Mouse (Mus musculus): ENCODE results near the gene Zfp609.
"Not testable (repeated sequence)": the region's sequence is repeated elsewhere in the genome, so short reads cannot be mapped to it uniquely, and the experiment has no call there.

The Zfp609 gene

DNA sequence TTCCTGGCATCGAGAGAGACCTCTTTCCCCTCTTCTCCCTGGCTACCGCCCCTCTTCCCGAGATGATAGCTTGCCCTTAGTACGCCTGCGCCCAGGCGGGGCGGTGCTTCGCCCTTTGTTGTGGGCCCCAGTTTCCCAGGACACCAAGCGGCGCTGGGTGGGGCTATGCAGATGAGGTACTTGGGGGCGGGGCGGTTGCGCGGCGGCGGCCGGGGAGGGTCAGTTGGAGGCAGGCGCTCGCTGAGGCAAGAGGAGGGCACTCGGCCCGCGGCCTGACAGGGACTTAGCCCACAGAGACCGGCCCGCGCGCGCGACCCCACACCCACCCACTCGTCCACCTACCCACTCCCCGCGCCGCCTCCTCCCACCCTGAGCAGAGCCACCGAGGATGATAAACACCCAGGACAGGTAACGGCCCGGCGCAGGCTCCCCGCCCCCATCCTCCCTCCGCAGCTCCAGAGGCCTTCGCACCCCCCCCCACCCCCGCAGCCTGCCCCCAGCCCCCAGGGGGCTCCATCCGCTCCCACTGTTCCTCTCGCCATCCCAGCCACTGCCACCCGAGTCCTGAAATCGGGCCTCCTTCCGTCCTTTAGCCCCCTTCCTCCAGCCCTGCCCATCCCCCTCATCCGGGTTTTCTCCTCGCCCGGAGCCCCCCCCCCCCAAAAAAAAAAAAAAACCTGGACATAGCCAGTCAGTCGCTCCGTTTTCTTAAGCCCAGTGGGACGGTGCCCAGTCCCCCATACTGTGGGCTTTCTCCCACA is 150.8 kb downstream of the Zfp609 start:
- DNase-seq (ENCODE audit: low spot score in 2 of 2) = peak; percentile 96 to 97

DNA sequence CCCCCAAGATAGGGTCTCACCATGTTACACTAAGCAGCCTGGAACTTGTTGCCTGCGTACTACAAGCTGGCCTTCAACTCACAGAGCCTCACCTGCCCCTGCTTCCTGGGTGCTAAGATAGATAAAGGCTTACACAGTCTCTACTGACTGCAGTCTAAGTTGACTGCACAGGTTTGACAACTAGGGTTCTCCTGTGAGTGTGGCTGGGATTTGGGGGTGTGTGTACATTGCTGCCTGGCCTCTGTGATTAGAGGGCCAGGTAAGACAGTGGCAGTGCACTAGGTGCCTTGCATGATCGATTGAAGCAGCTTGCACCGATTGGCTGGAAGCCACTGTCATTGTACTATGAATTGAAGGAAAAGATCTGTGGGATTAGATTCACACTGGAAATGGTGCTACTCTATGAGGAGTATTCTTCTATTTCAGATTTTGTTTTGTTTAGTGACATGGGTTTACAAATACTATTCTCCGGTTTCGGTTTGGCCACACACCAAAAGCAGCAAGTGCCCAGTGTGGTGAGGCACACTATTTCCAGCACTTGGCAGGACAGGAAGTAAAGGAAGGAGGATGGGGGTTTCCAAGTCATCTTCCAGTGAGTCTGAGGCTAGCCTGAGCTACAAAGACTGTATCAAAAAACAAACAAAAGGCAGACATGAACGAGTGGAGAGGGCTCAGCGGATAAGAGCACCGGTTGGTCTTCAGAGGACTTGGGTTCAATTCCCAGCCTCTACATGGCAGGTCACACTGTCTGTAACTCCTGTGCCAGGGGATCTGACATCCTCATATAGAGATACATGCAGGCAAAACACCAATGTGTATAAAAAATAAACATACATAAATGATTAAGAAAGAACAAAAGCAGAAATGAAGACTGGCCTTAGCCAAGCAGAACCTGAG is 151.7 kb downstream of the Zfp609 start:
- DNase-seq (ENCODE audit: low spot score in 2 of 2) = no peak

DNA sequence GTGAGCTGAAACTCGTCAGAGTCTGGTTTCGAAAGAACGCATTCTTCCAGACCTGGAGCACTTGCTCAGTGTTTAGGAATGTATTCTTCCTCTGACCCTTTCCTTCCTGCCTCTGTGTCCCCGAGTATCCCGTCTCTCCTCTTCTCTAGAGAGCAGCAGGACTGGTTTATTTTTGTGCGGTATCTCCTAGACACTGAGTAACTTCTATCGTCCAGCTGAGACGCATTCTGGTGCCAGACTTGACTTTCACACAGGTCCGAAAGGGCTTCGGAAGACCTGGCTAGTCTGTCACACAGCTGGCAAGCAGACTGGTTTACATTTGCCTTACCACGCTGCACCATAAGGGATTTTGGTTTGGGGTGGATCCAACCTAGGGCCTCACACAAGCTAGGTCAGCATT is 154.4 kb downstream of the Zfp609 start:
- no peak for DNase-seq (ENCODE audit: low spot score in 2 of 2)

DNA sequence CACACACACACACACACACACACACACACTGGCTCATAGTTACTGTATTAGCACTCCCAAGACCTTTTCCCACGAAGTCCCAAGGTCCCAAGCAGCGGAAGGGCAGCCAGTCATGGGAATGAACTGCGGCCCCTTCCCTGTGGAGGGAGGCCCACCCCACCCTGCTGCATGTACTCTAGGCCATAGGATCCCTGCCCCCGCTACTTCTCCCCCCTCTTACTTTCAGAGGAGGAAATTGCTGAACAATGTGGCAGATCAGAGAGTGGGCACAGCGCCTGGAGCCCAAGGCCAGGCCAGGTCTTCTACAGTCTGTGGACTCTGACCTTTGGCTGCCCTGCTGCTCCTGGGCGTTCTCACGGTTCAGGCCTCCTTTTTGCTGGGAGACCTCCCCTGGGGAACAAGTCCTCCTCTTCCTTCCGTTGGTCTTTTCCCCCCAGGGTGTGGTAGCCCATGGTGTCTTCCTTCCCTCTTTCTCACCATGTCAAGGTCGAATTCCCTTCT is 155.9 kb downstream of the Zfp609 start:
- peak in 1 of 2 experiments; percentile 63 for DNase-seq (ENCODE audit: low spot score in 2 of 2)

DNA sequence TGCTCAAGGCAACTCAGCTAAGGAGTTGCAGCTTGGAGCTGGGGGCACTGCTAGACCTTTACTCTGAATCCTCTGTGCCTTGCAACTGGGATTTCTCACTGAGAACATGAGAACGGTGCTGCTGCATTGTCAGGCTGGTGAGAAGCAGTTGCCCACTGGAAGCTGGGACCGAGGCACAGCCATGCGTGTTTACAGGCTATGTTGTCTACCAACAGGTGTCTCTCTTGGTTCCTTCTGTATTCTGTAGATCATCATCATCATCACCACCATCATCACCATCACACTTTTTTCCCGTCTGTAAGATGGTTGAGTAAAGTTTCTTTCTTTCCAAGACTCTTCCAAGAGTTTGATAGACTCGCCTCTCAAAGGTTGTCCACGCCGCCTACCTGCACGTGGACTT is 159.7 kb downstream of the Zfp609 start, which contains the start of gene Oaz2:
TSS of gene Oaz2 (plus strand) at position 301 of the 400 bp plus-strand sequence.
- DNase-seq (ENCODE audit: low spot score in 2 of 2) = no peak

DNA sequence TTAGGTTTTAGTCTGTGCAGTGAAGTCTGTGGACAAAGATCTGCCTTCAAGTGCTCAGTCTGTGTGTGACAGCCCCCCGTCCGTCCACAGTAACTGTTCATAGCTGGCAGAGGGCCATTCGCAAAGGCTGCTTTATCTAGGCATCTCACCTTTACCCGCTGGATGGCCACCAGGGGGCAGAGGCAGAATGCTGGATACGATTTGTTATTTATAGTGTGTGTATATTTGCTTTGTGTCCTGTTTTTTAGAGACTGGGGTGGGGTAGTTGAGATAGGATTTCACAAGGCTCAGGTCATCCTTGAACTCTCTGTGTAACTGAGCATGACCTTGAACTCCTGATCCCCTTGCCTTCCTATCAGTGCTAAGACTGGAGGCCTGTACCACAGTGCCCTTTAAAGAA is 161.3 kb downstream of the Zfp609 start:
- peak; percentile 58 to 70 for DNase-seq (ENCODE audit: low spot score in 2 of 2)

DNA sequence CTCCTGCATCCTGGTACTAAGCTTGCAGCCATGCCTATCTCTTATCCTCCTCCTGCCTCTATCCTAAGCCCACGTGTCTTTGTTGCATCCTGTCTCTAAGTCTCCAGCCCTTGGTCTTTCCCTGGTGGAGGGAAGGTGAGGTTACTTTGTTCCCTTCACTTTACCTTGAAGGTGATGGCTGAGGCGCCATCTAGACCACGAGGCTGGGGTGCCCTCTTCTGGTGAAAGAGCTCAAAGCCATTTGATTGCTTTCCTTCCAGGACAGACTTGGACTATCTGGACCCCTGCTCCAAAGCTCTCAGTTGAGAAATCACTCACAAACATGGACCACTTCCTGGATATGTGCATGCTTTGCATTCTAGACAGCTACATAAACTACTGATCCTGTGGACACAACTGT is 163.2 kb downstream of the Zfp609 start:
- DNase-seq (ENCODE audit: low spot score in 2 of 2) = peak; percentile 71

DNA sequence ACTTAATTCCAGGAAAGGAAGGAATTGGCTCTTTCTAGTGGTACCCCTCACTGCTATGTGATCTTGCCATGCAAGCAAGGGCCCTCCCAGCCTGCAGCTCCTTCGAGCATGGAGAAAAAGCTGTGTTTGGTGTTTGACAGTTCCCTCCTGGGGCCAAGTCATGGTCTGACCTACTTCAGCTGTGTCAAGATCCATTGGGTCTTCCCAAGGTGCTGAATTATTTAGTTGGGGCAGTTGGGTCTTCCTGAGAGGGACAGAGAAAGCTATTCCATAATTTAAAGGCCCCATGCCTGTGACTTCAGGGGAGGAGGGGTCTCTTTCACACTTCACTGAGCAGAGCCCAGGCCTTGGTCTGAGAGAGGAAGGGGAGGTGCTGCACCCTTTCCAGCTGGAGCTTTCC is 165.9 kb downstream of the Zfp609 start:
- DNase-seq (ENCODE audit: low spot score in 2 of 2) = no peak

DNA sequence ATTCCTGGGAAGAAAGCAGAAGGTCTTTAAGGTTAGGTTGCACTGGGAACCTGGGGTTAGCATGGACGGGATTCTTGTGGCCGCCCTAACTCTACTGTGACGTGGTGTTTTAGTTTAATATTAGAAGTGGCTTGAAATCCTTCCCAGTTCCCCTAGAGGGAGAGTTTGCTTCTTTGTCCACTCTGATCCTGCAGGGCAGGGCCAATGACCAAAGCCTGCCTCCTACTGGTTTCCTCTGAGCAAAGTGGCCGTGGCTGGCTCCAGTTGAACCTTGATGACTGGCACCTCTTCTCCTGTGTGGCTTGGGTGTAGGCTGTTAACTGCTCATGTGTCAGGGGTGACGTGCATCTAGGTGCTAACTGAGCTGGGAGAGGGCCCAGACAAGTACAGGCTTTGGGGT is 166.3 kb downstream of the Zfp609 start:
- no peak for DNase-seq (ENCODE audit: low spot score in 2 of 2)

DNA sequence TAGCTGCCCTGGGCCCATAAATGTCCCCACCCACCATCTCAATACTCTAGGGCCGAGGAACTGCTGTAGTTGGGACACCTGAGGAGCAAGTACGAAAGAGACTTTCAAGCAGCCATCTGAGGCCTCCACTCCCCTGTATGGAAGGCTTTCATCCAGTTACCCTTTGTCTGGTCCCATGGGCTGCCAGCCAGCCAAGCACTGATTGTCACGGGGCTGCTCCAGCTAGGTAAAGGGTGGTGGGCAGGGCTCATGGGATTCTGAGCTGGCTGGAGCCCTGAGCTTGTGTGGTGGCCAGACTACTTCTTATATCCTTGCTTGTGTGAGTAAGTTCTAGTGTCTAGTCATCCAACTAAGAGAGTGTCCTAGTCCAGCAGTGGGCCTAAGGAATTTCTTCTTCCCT is 170.1 kb downstream of the Zfp609 start:
- DNase-seq (ENCODE audit: low spot score in 2 of 2) = no peak

DNA sequence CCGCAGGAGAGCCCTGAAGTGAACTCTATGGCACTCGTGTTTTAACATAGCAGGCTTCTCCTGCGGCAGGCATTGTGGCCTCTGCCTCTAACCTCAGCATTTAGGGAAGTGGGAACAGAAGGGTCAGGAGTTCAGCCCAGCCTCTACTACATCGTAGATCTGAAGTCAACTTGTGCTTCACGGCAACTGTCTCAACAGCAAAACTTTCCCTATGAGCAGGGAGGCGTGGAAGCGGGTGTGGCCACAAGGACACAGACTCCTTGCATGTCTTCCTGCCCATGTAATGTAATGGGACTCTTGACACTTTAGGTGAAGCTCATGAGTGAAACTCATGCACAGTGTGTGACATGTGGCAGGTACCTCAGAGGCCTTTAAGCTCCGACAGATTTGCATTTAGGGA is 171.8 kb downstream of the Zfp609 start:
- no peak for DNase-seq (ENCODE audit: low spot score in 2 of 2)

DNA sequence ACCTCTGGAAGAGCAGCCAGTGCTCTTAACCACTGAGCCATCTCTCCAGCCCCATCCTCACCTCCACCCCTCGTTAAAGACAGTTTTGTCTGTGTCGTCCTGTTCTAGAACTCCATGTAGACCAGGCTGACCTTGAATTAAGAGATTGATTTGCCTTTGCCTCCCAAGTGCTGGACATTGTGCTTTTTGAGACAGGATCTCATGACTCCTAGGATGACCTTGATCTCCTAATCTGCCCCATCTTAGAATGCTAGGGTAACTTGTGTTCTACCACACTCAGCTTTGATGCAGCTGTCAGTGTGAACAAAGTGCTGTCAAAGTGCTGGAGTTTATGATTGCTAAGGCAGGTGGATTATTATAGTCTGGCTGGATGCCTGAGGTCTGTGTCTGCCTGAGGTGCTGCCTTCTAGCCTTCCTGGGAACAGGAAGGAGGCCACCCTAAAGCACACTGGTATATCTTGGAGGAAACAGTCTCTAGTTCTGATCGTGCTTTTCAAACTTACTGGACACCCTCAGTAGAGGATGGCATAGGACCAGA is 172.6 kb downstream of the Zfp609 start:
- DNase-seq (ENCODE audit: low spot score in 2 of 2) = no peak

DNA sequence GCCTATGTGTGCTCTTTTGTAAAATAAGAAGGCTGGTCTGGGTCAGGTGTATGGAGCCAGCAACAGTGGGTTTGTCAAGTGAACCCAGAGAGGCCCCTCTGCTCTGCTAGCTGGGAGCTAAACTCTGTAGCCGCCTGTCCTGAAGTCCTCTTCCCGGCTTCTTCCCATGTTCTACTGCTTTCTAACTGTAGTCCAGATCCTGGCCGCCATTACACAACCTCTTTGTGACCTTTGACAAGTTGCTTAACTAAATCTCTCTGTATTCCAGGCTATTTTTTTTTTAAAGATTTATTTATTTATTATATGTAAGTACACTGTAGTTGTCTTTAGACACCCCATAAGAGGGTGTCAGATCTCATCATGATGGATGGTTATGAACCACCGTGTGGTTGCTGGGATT is 173.6 kb downstream of the Zfp609 start:
- DNase-seq (ENCODE audit: low spot score in 2 of 2) = no peak

DNA sequence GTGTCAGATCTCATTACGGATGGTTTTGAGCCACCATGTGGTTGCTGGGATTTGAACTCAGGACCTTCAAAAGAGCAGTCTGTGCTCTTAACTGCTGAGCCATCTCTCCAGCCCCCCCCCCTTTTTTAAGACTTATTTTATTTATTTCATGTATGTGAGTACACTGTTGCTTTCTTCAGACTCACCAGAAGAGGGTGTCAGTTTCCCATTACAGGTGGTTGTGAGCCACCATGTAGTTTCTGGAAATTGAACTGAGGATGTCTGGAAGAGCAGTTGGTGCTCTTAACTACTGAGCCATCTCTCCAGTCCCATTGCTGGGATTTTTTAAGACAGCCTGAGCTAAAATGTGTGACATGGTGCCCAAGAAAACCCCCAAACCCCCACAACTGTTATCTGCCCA is 175.4 kb downstream of the Zfp609 start:
- DNase-seq (ENCODE audit: low spot score in 2 of 2) = not testable (repeated sequence)

DNA sequence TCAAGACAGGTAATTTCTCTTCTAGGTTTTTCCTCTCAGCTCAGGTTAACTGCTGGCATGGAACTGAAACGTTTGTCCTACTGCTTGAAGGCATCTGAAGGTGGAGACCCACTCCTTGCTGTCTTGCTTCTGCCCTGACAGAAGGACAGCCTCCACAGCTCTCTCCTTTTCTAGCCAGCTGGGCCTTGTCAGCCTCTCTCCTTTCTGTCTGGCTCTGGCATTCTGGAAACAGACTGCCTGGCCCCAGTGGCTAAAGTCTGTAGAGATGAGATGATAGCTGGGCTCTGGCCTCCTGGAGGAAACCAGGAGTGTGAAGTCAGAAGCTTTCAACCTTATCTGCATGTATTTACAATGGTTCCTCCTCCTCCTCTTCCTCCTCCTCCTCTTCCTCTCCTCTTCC is 177.4 kb downstream of the Zfp609 start:
- no peak for DNase-seq (ENCODE audit: low spot score in 2 of 2)

DNA sequence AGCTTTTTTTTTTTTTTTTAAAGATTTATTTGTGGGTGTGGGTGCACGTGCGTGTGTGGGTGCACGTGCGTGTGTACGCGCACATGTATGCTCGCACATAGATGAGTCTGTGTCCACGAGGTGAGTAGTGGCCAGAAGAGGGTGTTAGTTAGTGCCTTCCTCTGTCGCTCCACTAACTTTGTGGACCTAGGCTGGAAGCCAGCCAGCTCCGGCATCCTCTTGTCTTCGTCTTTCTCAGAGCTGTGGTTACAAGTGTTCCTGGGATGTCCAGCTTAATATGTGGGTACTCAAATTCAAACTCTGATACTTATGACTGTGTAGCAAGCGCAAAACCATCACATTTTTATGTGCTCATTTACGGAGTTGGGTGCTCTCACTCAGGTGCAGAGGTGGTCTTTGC is 178.6 kb downstream of the Zfp609 start:
- no peak for DNase-seq (ENCODE audit: low spot score in 2 of 2)

DNA sequence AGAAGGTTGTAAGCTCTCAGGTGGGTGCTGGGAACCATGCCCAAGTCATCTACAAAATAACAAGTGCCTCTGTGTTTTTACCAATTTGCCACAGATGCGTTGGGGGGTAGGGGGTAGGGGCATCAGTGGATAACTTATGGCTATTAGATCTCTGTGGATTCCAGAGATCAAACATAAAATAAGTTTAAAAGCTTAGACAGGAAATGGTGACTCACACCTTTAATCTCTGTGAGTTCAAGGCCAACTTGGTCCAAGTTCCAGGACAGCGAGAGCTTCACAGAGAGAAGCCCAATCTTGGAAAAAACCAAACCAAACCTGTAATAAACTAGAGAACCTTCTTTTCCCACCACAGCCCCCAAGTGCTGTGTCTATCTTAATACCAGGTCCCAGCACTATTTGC is 180.6 kb downstream of the Zfp609 start:
- no peak for DNase-seq (ENCODE audit: low spot score in 2 of 2)

DNA sequence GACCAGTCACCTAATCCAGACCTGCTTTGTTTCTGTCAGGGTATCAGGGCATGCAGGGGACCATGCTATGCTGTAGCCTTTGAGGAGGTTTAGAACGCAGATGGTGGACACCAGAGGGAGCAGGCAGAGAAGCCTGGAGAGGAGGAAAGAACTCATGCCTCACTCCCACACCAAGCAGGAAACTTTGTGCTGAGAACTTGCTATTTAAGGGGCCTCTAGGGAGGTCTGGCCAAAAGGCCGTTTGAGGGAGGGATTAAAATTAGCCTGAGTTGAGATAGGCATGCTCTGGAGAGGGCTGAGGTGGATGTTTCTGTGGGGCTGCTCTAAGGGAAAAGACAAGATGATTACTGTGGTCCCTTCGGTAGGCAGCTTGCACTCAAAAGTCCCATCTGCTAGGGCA is 181.4 kb downstream of the Zfp609 start:
- no peak for DNase-seq (ENCODE audit: low spot score in 2 of 2)

DNA sequence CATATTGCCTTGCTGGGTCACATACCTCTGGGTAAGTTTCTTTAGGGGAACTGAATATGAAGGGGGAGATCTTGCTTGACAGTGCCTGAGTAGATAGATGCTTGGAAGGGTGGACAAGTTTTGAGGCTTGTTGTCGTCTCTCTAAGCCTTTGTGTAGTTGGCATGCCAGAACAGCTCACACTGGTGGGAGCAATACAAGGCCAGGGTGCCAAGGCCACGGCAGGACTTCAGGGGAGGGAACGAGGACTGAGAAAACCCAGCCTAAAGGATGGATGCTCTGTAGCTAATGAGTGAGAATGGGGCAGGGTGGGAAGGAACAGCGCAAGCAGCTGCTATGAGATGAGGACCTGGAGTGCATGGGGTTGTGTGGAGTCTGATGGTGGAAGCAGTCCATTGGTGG is 182.4 kb downstream of the Zfp609 start:
- no peak for DNase-seq (ENCODE audit: low spot score in 2 of 2)

DNA sequence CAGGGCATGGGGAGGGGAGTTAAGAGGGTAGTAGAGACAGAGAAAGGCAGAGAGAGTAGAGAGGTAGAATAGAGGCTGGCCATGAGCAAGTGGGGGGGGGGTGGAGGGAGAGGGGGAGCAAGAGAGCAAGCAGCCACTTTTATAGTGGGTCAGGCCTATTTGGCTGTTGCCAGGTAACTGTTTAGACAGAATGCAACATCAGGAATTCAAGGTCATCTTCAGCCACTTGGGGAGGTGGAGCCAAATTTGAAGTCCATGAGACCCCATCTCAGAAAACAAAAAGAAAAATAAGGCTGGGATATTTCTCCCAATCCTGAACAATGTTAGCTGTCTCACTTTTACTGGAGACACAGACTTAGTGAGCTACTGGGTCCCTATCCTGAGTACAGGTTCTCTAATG is 184.8 kb downstream of the Zfp609 start:
- no peak for DNase-seq (ENCODE audit: low spot score in 2 of 2)
